Mouse (Mus musculus) ovary, postnatal 10 days (tissue): Measurements from ENCODE around the gene Prdm15.

Source experiments
- DNase-seq: peaks from one replicate; pipeline ENCODE4 v3.0.0; 2022; ENCODE audit warnings: low spot score

Prdm15 gene

DNA sequence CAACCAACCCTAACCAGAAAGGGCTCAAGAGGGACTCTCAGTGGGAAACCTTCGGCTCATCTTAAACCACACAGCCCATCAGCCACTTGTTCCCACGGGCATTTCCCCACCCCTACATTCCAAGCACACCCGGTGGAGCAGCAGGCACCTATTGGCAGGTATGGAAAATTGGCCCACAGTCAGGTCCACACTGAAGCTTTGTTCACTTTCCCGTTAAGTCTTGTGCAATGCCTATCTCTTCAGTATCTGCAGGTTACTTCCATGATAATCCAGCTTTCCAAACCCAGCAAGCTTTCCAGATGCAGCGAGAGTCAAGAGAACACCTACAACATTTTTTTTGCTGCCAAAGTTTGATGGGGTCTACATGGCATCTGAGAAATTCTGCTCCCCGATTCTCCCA is 103.2 kb downstream of the Prdm15 start:
- DNase-seq: no peak
